Mouse (Mus musculus) erythroblast, embryonic 14.5 days (primary cell): ENCODE data around the gene Xylt1.

Experiments
- GATA1 ChIP-seq: IDR thresholded peaks from 2 replicates; pipeline ENCODE4 v1.6.1; 2012; ENCODE audit warnings: low read length, inconsistent platforms, mixed read lengths
- TAL1 ChIP-seq: IDR thresholded peaks from 3 replicates; pipeline ENCODE4 v1.6.1; 2012; ENCODE audit warnings: low read length, inconsistent platforms, mixed read lengths

GRCm38 (mm10) chr7:117393976-117394375, 13.2 kb downstream of the Xylt1 start:
- TF ChIP-seq GATA1 = no peak
- TF ChIP-seq TAL1 = no peak
